Mouse (Mus musculus): ENCODE data around the gene Lix1l.

DNA sequence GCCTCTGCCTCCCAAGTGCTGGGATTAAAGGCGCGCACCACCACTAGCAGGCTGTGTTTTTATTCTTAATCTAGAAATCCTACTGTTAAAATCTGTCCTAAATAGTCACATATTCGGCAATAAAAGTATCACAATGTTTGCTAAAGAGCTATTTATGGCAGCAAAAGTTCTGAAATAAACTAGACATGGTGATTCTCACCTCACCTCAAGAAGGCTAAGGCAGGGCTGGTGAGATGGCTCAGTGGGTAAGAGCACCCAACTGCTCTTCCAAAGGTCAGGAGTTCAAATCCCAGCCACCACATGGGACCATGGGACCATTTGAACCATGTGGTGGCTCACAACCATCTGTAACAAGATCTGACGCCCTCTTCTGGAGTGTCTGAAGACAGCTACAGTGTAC lies 10.3 kb upstream of the Lix1l start:
- TF ChIP-seq EP300 (IDR thresholded peaks at IDR 0.05; ENCODE audit: low read depth) (no peak), CTCF (IDR thresholded peaks at IDR 0.05; ENCODE audit: low read depth) (no peak)

Data from liver, postnatal 0 days (tissue).